14 mouse cellular contexts compared by ENCODE assay signal in the genomic region with DNA sequence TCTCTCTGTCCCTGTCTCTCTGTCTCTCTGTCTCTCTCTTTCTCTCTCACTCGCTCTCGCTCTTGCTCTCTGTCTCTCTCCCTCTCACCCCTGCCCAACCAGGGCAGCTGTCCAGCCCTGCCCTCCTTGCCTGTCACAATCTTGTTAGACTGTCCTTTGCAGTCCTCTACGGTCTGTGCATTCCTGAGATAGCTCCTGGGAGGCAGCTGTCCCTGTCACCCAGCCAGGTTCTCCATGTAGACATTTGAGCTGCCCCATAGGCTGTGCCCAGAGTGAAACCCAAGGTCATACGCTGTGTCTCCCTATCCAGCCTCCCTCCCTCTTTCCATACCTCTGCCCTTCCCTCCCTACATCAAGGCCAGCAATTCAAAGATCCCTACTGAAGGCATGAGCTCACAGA. TPM values are rescaled to one million over a fixed set of nuclear protein-coding genes. Genes with fewer than 3 reads are reported as not detected.
A peak's percentile ranks its signal among the peaks of the same experiment; 100 is the strongest.
DNase-seq lines count a peak whose midpoint lies in the region; ATAC-seq lines count a peak whose summit lies in the region.
"Had no signal": no experiment of that assay in that cellular context is flagged by ENCODE, and none has a peak within 500 bp of the region (broad histone marks: within the 10 kb centered on the region; RNA-seq: fewer than 3 reads in every experiment).

No protein-coding gene starts in this region.

- ATAC-seq in limb, embryonic 12.5 days (ENCODE audit: insufficient number of reproducible peaks, insufficient read depth, low FRiP score, low TSS enrichment, low read depth) = peak; percentile 72
- no peak for ATAC-seq in midbrain, embryonic 16.5 days

- 72% methylated on average over 4 of the region's 4 CpGs for WGBS in limb, embryonic 12.5 days
- WGBS in limb, embryonic 10.5 days = 84% methylated on average over 4 of the region's 4 CpGs
- WGBS in midbrain, embryonic 16.5 days = 71% methylated on average over 4 of the region's 4 CpGs

- H3K36me3 ChIP-seq in limb, embryonic 12.5 days = no peaks in the 10 kb centered on the region
- H3K36me3 ChIP-seq in limb, embryonic 10.5 days = no peaks in the 10 kb centered on the region
- H3K36me3 ChIP-seq in midbrain, embryonic 16.5 days (ENCODE audit: control insufficient read depth, insufficient read depth, low read length) = no peaks in the 10 kb centered on the region
- H3K36me3 ChIP-seq: forebrain, embryonic 10.5 days; neural tube, embryonic 12.5 days had no signal

- no peaks in the 10 kb centered on the region for H3K4me1 ChIP-seq in limb, embryonic 12.5 days (replicated peaks)
- H3K4me1 ChIP-seq in limb, embryonic 10.5 days = no peaks in the 10 kb centered on the region
- H3K4me1 ChIP-seq in midbrain, embryonic 16.5 days (ENCODE audit: control insufficient read depth, insufficient read depth, low read length) = no peaks in the 10 kb centered on the region
- H3K4me1 ChIP-seq: neural tube, embryonic 12.5 days had no signal

- no peak overlapping the region for H3K27ac ChIP-seq in limb, embryonic 12.5 days
- no peak overlapping the region for H3K27ac ChIP-seq in limb, embryonic 10.5 days
- H3K27ac ChIP-seq in midbrain, embryonic 16.5 days (ENCODE audit: low read length) = no peak overlapping the region
- H3K27ac ChIP-seq: forebrain, embryonic 10.5 days; kidney, postnatal 0 days; neural tube, embryonic 12.5 days had no signal

- no peaks in the 10 kb centered on the region for H3K9me3 ChIP-seq in limb, embryonic 12.5 days
- no peaks in the 10 kb centered on the region for H3K9me3 ChIP-seq in limb, embryonic 10.5 days (replicated peaks)
- H3K9me3 ChIP-seq in midbrain, embryonic 16.5 days (replicated peaks; ENCODE audit: control insufficient read depth, low read length, poor library complexity, severe bottlenecking) = no peaks in the 10 kb centered on the region
- H3K9me3 ChIP-seq: forebrain, embryonic 10.5 days; neural tube, embryonic 12.5 days had no signal

- no peak overlapping the region for H3K4me3 ChIP-seq in limb, embryonic 12.5 days (replicated peaks)
- H3K4me3 ChIP-seq in limb, embryonic 10.5 days = no peak overlapping the region
- no peak overlapping the region for H3K4me3 ChIP-seq in midbrain, embryonic 16.5 days (ENCODE audit: low read depth, low read length)
- H3K4me3 ChIP-seq: forebrain, embryonic 10.5 days; neural tube, embryonic 12.5 days had no signal

- H3K27me3 ChIP-seq in limb, embryonic 12.5 days = no peaks in the 10 kb centered on the region; the same call in none of the 2 replicates
- no peaks in the 10 kb centered on the region for H3K27me3 ChIP-seq in limb, embryonic 10.5 days (ENCODE audit: low read depth, poor library complexity, severe bottlenecking)
- no peaks in the 10 kb centered on the region for H3K27me3 ChIP-seq in midbrain, embryonic 16.5 days (ENCODE audit: control insufficient read depth, insufficient read depth, low read depth, low read length)
- H3K27me3 ChIP-seq: neural tube, embryonic 12.5 days had no signal

- H3K4me2 ChIP-seq in limb, embryonic 12.5 days = no peak overlapping the region
- no peak overlapping the region for H3K4me2 ChIP-seq in midbrain, embryonic 16.5 days (ENCODE audit: low read length)
- H3K4me2 ChIP-seq: midbrain, embryonic 11.5 days; neural tube, embryonic 12.5 days had no signal

- intact Hi-C loops in heart, postnatal 14 days (cut with DNase I) = no loop called here

- DNase-seq in limb, embryonic 10.5 days (ENCODE audit: low spot score) = no peak
- DNase-seq in heart, adult 8-10 months (ENCODE audit: low spot score) = peak; percentile 30
- DNase-seq in heart, postnatal 14 days = peak; percentile 58 to 71
- DNase-seq in thymus, adult 18-20 months = no peak
- DNase-seq in frontal cortex, postnatal 36 days (ENCODE audit: low spot score in 2 of 2) = no peak
- DNase-seq: cerebellum, adult 8-10 months; lung, postnatal 14 days had no signal

- H3K9ac ChIP-seq in limb, embryonic 12.5 days (replicated peaks) = no peak overlapping the region
- no peak overlapping the region for H3K9ac ChIP-seq in midbrain, embryonic 16.5 days (ENCODE audit: low read depth, low read length)
- H3K9ac ChIP-seq: neural tube, embryonic 12.5 days had no signal

RNA-seq across cellular contexts. Expression of gene Myom3, which starts 13.2 kb away (rescaled TPM):
- polyA plus RNA-seq in limb, embryonic 12.5 days (2016; fragmentation: Nextera tagmentation; extraction: Ambion mirVana) = 2.0 and 2.4 TPM in 2 replicates
- 0.11 and 0.15 TPM in 2 replicates for polyA plus RNA-seq in limb, embryonic 10.5 days (2016; fragmentation: Nextera tagmentation; extraction: Ambion mirVana)
- 1 to 10 TPM in 3 of 4 experiments, under 1 TPM in 1; 0.84 to 2.7 (median 1.6) TPM for total RNA-seq in heart, adult 8-10 months (2022)
- 1 to 10 TPM in 1 of 2 experiments, under 1 TPM in 1; 0.61 to 1.1 TPM for total RNA-seq in heart, postnatal 14 days (2021)
- 0.45 and 0.57 TPM in 2 replicates for polyA plus RNA-seq in midbrain, embryonic 16.5 days (2015; fragmentation: Nextera tagmentation; extraction: Ambion mirVana)
- total RNA-seq: MEL had no signal

RNA-seq across cellular contexts. Expression of gene Il22ra1, which starts 44.7 kb away (rescaled TPM):
- not detected in 2 replicates for polyA plus RNA-seq in limb, embryonic 12.5 days (2016; fragmentation: Nextera tagmentation; extraction: Ambion mirVana)
- not detected in 2 replicates for polyA plus RNA-seq in limb, embryonic 10.5 days (2016; fragmentation: Nextera tagmentation; extraction: Ambion mirVana)
- total RNA-seq in heart, adult 8-10 months (2022) = under 1 TPM; 0.35 to 0.59 (median 0.39) TPM
- total RNA-seq in heart, postnatal 14 days (2021) = under 1 TPM; 0.44 to 0.53 TPM
- polyA plus RNA-seq in midbrain, embryonic 16.5 days (2015; fragmentation: Nextera tagmentation; extraction: Ambion mirVana) = not detected in 2 replicates
- total RNA-seq: MEL had no signal
- polyA plus RNA-seq: forebrain, embryonic 10.5 days; midbrain, embryonic 11.5 days; neural tube, embryonic 12.5 days had no signal

Comparison
In these comparisons a context has a peak if more than half of its experiments do, and no peak if none do; other contexts are left out.
1. DNase-seq: peak in heart, adult 8-10 months (single experiment) and heart, postnatal 14 days (2 of 2); none in limb, embryonic 10.5 days (single experiment), thymus, adult 18-20 months (0 of 2) and frontal cortex, postnatal 36 days (0 of 2).